In genomic region chr1:185929000-185929399, GRCm38 (mm10) we compare ENCODE assay signal across 18 mouse cellular contexts.
"Had no signal": no experiment of that assay in that cellular context is flagged by ENCODE, and none has a peak within 500 bp of the region (broad histone marks: within the 10 kb centered on the region; RNA-seq: fewer than 3 reads in every experiment).

No protein-coding gene starts in this region.

- H3K36me3 ChIP-seq: midbrain, embryonic 10.5 days; midbrain, embryonic 12.5 days; neural tube, embryonic 13.5 days; neural tube, embryonic 15.5 days had no signal

- H3K4me1 ChIP-seq: neural tube, embryonic 13.5 days; neural tube, embryonic 15.5 days had no signal

- H3K27me3 ChIP-seq: midbrain, embryonic 12.5 days; neural tube, embryonic 13.5 days; neural tube, embryonic 15.5 days had no signal

- H3K9me3 ChIP-seq: midbrain, embryonic 10.5 days; neural tube, embryonic 13.5 days; neural tube, embryonic 15.5 days had no signal

- H3K9ac ChIP-seq: lung, embryonic 14.5 days; midbrain, embryonic 12.5 days; neural tube, embryonic 13.5 days; neural tube, embryonic 15.5 days had no signal

- DNase-seq: lung, adult 18-20 months; lung, embryonic 14.5 days; lung, postnatal 10 days; lung, postnatal 4 days; midbrain, embryonic 14.5 days; retina, postnatal 1 day; right cerebral cortex, adult 18-20 months; right cerebral cortex, postnatal 25 days; right cerebral cortex, postnatal 4 days; spleen, adult 18-20 months; thymus, adult 18-20 months; thymus, postnatal 14 days; thymus, postnatal 36 days had no signal

- H3K27ac ChIP-seq: midbrain, embryonic 10.5 days; midbrain, embryonic 12.5 days; neural tube, embryonic 13.5 days; neural tube, embryonic 15.5 days had no signal

- H3K4me2 ChIP-seq: lung, embryonic 14.5 days; midbrain, embryonic 12.5 days; neural tube, embryonic 13.5 days; neural tube, embryonic 15.5 days had no signal

- H3K4me3 ChIP-seq: midbrain, embryonic 10.5 days; midbrain, embryonic 12.5 days; myocyte; neural tube, embryonic 13.5 days; neural tube, embryonic 15.5 days had no signal
